Mouse (Mus musculus) hindbrain, postnatal 0 days (tissue): ENCODE results near the gene Atf6b. TPM values are rescaled to one million over a fixed set of nuclear protein-coding genes. Genes with fewer than 3 reads are reported as not detected.

Experiments used
- ATAC-seq: fragments of 200-750 bp; cut with Nextera tagmentation; 2 replicates; pipeline ENCODE4 v1.8.0; 2017; ENCODE audit warnings: mild to moderate bottlenecking, moderate TSS enrichment, moderate library complexity
- DNase-seq: peaks from one replicate; pipeline ENCODE4 v3.0.0-alpha.2; 2015; ENCODE audit warnings: low spot score
- H3K27ac ChIP-seq: fragments of 300-500 bp; sonication (generic); 2 replicates; pipeline ENCODE4 v1.5.1; 2014; ENCODE audit warnings: mild to moderate bottlenecking
- H3K27me3 ChIP-seq: fragments of 300-500 bp; sonication (generic); 2 replicates; pipeline ENCODE4 v1.6.1; 2014; ENCODE audit warnings: low read length, mixed read lengths; ENCODE audit not compliant: insufficient read depth
- H3K36me3 ChIP-seq: fragments of 300-500 bp; sonication (generic); 2 replicates; pipeline ENCODE4 v1.6.1; 2014; ENCODE audit warnings: low read length, mixed read lengths; ENCODE audit not compliant: insufficient read depth
- H3K4me1 ChIP-seq: fragments of 300-500 bp; sonication (generic); 2 replicates; pipeline ENCODE4 v1.6.1; 2014; ENCODE audit warnings: antibody characterized with exemption, low read length, mixed read lengths; ENCODE audit not compliant: insufficient read depth
- H3K4me2 ChIP-seq: fragments of 300-500 bp; sonication (generic); 2 replicates; pipeline ENCODE4 v1.6.1; 2014; ENCODE audit warnings: low read depth, mild to moderate bottlenecking, low read length, moderate library complexity, mixed read lengths
- H3K4me3 ChIP-seq: fragments of 300-500 bp; sonication (generic); 2 replicates; pipeline ENCODE4 v1.5.1; 2014; ENCODE audit warnings: low read length
- H3K9ac ChIP-seq: fragments of 300-500 bp; sonication (generic); replicated peaks from 2 replicates; pipeline ENCODE4 v1.6.1; 2014; ENCODE audit warnings: mild to moderate bottlenecking, low read length, moderate library complexity, mixed read lengths
- H3K9me3 ChIP-seq: fragments of 300-500 bp; sonication (generic); 2 replicates; pipeline ENCODE4 v1.6.1; 2016; ENCODE audit warnings: low read length, mixed read lengths
- CTCF ChIP-seq: IDR thresholded peaks from 2 replicates; pipeline ENCODE4 v1.5.1; 2016; ENCODE audit warnings: antibody characterized with exemption, control low read depth, low read depth
- WGBS: fragments of 180-500 bp; shearing (Covaris S2); extraction: QIAGEN DNeasy Blood & Tissue Kit; methylation state at CpG from one replicate; pipeline ENCODE4 v1.1.7; 2014; 5-methylcytosine and 5-hydroxymethylcytosine counted together
- polyA plus RNA-seq: library from polyadenylated mRNA; unstranded; fragments of >200 nt; fragmentation: Nextera tagmentation; extraction: Ambion mirVana; gene quantifications from 2 replicates; pipeline ENCODE4 v1.2.1, GENCODE M21; 2015
- total RNA-seq: library from RNA; depleted of rRNA; stranded (reverse); fragments of >200 nt; gene quantifications from 2 replicates; pipeline ENCODE4 v1.2.3, GENCODE M21; 2014

Atf6b gene
- total and polyA plus RNA-seq, 2 experiments from 2014 or later = 70.6 to 78.2 TPM

GRCm38 (mm10) chr17:34626773-34627092 is 20.2 kb upstream of the Atf6b start:
- ATAC-seq = peak; percentile 21; the same call in 1 of the 2 replicates
- peak overlapping the region; percentile 59 for H3K9ac ChIP-seq
- no peaks in the 10 kb centered on the region for H3K27me3 ChIP-seq
- peaks cover 42% of the 10 kb centered on the region for H3K4me1 ChIP-seq
- peaks cover 6% of the 10 kb centered on the region; the same call in 1 of the 2 replicates for H3K36me3 ChIP-seq
- no peaks in the 10 kb centered on the region for H3K9me3 ChIP-seq
- peak overlapping the region; percentile 95 for H3K27ac ChIP-seq
- H3K4me3 ChIP-seq = peak overlapping the region; percentile 55
- peak; percentile 75 for TF ChIP-seq CTCF
- H3K4me2 ChIP-seq = peak overlapping the region; percentile 98
- DNase-seq = peak; percentile 80
- 0% methylated on average over 18 of the region's 18 CpGs for WGBS

- Histone ChIP-seq H3K4me2 (peak overlapping the region; percentile 98), H3K4me1 (peaks cover 44% of the 10 kb centered on the region), H3K36me3 (peaks cover 6% of the 10 kb centered on the region; the same call in 1 of the 2 replicates), H3K9me3 (no peaks in the 10 kb centered on the region), H3K4me3 (peak overlapping the region; percentile 55), H3K27ac (peak overlapping the region; percentile 95), H3K9ac (peak overlapping the region; percentile 59), H3K27me3 (no peaks in the 10 kb centered on the region)
- WGBS = under 1% methylated on average over 43 of the region's 45 CpGs
- ATAC-seq (peak; percentile 88), DNase-seq (peak; percentile 95)
- TF ChIP-seq CTCF = 0 out of 2 replicates have a peak, but pooled peaks have one; percentile 3
Measured at GRCm38 (mm10) chr17:34627093-34627942, 19.6 kb upstream of the Atf6b start.

GRCm38 (mm10) chr17:34627943-34628643 is 18.9 kb upstream of the Atf6b start, which contains the start of gene Ppt2:
Gene Ppt2, minus strand, starts transcription at chr17:34628510.
- Histone ChIP-seq H3K4me1 (peaks cover 44% of the 10 kb centered on the region), H3K9me3 (no peaks in the 10 kb centered on the region), H3K27ac (peak within 1 kb of the TSS; percentile 95), H3K9ac (peak within 1 kb of the TSS; percentile 59), H3K36me3 (no peaks in the 10 kb centered on the region), H3K4me3 (peak within 1 kb of the TSS; percentile 55), H3K27me3 (no peaks in the 10 kb centered on the region), H3K4me2 (peak within 1 kb of the TSS; percentile 98)
- ATAC-seq (no peak), DNase-seq (peak; percentile 33)
- TF ChIP-seq CTCF = no peak
- WGBS = 5% methylated on average over 29 of the region's 29 CpGs

DNA sequence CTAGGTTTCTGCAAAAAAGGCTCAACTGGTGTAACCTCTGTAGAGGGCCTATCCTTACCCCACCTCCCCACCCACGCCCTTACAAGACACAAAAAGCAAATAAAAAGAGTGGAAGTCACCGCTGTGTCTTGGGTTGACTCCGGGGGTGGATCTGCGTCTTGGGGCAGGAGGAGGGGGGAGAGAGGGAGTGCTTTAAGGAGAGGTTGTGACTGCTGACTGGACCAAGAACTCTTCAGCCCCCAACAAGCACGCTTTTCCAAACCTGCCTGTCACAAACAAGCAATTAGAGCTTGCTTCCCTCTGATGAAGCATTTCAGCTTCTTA is 18.3 kb upstream of the Atf6b start:
- peak overlapping the region; percentile 98 for H3K4me2 ChIP-seq
- H3K27ac ChIP-seq = peak overlapping the region; percentile 95
- DNase-seq (no peak), ATAC-seq (no peak)
- peak overlapping the region; percentile 59; the same call in 1 of the 2 replicates for H3K9ac ChIP-seq
- no peaks in the 10 kb centered on the region for H3K27me3 ChIP-seq
- no peak for TF ChIP-seq CTCF
- H3K4me3 ChIP-seq = peak overlapping the region; percentile 55
- 22% methylated on average over 5 of the region's 5 CpGs for WGBS
- no peaks in the 10 kb centered on the region for H3K9me3 ChIP-seq
- H3K4me1 ChIP-seq = peaks cover 44% of the 10 kb centered on the region
- H3K36me3 ChIP-seq = no peaks in the 10 kb centered on the region

DNA sequence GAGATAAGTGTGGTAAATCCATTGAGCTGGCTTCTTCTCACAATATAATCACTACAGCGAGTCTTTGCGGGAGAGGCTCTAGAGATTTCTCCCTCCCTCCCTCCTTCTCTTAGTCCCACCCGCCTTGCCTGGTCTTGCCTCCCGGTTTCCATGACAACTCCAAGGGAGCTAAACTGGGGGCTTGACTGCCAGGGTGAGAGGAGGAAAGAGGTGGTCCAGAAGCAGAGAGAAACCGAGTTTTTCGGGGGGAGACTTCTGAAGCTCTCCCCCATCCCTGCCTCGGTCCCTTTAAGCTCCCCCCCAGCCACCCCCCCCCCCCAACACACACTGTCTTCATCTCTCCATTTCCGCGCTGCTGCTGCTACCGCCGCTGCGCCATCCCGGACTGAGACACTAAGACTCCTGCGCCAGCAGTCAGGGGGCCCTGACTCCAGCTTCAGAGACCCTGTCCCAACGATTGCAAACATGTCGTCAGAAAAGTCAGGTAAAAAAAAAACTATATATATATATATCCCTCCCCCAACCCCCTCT is 17.7 kb upstream of the Atf6b start, which contains the start of gene Prrt1:
Prrt1 (plus strand) TSS at position 313 of the 531 bp plus-strand sequence.
- Histone ChIP-seq H3K9ac (peak within 1 kb of the TSS; percentile 59), H3K4me2 (peak within 1 kb of the TSS; percentile 98), H3K4me1 (peaks cover 44% of the 10 kb centered on the region), H3K27ac (peak within 1 kb of the TSS; percentile 95), H3K9me3 (no peaks in the 10 kb centered on the region), H3K4me3 (peak within 1 kb of the TSS; percentile 55), H3K27me3 (no peaks in the 10 kb centered on the region), H3K36me3 (no peaks in the 10 kb centered on the region)
- WGBS = 0% methylated on average over 16 of the region's 16 CpGs
- no peak for ATAC-seq
- peak; percentile 77 for DNase-seq
- no peak for TF ChIP-seq CTCF

DNA sequence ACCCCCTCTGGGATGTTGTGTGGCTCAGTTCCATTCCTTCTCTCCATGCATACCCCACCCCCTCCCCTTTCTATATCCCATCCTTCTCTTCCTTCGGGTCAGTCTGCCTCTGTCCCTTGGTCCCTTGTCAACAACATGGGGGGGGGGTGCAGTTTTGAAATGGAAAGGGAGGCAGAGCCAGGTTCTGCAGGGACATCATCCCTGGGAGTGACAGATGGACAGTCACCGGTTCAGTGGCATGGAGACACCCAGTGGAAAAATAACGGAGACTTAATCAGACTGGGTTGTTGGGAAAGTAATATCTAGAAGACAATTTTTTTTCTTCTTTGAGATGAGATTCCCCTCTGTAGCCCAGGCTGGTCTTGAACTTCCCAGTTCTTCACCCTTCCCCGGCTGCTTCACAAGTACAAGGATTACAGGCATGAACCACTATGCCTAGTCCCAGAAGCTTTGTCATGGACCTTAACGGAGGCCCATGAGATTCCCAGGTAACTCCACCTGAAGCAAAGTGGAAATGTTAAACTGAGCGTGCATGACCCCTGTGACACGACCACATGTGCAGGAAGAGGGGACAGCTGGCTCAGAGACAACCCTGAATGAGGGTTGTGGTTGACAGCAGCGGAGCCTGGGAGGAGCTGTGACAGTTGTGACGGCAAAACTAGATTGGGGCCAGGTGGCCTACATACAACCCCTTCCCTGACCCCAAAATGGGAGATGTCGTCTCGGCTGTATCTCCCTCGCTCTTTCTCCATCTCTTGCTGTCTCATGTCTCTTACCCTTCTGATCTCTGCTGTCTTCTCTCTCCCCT is 16.9 kb upstream of the Atf6b start:
- Histone ChIP-seq H3K4me3 (peak overlapping the region; percentile 55), H3K4me2 (peak overlapping the region; percentile 98), H3K9me3 (no peaks in the 10 kb centered on the region), H3K27ac (peak overlapping the region; percentile 20; the same call in 1 of the 2 replicates), H3K9ac (peak overlapping the region; percentile 46; the same call in 1 of the 2 replicates), H3K4me1 (peaks cover 44% of the 10 kb centered on the region), H3K36me3 (no peaks in the 10 kb centered on the region), H3K27me3 (no peaks in the 10 kb centered on the region)
- no peak for TF ChIP-seq CTCF
- 17% methylated on average over 12 of the region's 12 CpGs for WGBS
- DNase-seq (no peak), ATAC-seq (no peak)
